Mouse (Mus musculus): Measurements from ENCODE around the gene Thsd4. TPM values are rescaled to one million over a fixed set of nuclear protein-coding genes. Genes with fewer than 3 reads are reported as not detected.

The Thsd4 gene
- polyA plus RNA-seq, 1 experiment from 2014 or later = 3.4 TPM

DNA sequence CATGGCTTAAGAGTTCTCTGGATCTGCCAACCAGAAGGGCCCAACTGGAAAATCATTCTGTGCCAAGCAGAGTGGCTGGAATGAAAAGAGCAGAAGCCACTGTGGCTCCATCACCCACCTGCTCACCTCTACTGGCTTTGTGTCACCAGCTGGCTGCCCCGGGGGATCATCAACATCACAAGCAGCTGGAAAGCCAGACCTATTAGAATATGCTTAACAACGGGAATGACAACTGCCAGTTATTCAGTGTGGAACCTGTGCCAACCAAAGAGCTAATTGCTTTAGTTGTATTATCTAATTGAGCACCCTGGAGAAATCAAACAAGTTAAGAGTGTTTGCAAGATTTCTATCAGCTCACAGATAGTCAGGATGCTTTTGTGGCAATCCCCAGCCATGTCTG, 87.8 kb downstream of the Thsd4 start:
- no peak overlapping the region for H3K4me2 ChIP-seq (replicated peaks; ENCODE audit: low read depth, low read length)
- no peaks in the 10 kb centered on the region for H3K27me3 ChIP-seq (replicated peaks; ENCODE audit: insufficient read depth, low read length)
- no peak overlapping the region for H3K4me3 ChIP-seq (ENCODE audit: low read depth, low read length)
- ATAC-seq = no peak
- no peaks in the 10 kb centered on the region for H3K9me3 ChIP-seq (ENCODE audit: low read length)
- WGBS = 38% methylated on average over 2 of the region's 2 CpGs
- H3K27ac ChIP-seq (ENCODE audit: low read length) = no peak overlapping the region
- no peak overlapping the region for H3K9ac ChIP-seq (replicated peaks; ENCODE audit: low read depth)
- no peaks in the 10 kb centered on the region for H3K36me3 ChIP-seq (ENCODE audit: insufficient read depth, low read length)
- no peak for TF ChIP-seq EP300 (IDR thresholded peaks at IDR 0.05)
- TF ChIP-seq CTCF (IDR thresholded peaks at IDR 0.05) = no peak
- DNase-seq (ENCODE audit: low spot score) = no peak
- H3K4me1 ChIP-seq (ENCODE audit: insufficient read depth, low read depth, low read length) = no peaks in the 10 kb centered on the region

- no peak overlapping the region for H3K4me3 ChIP-seq (ENCODE audit: low read depth, low read length)
- WGBS = 83% methylated on average over 4 of the region's 4 CpGs
- H3K9ac ChIP-seq (replicated peaks; ENCODE audit: low read depth) = no peak overlapping the region
- H3K4me2 ChIP-seq (replicated peaks; ENCODE audit: low read depth, low read length) = no peak overlapping the region
- TF ChIP-seq CTCF (IDR thresholded peaks at IDR 0.05) = no peak
- TF ChIP-seq EP300 (IDR thresholded peaks at IDR 0.05) = no peak
- H3K9me3 ChIP-seq (ENCODE audit: low read length) = no peaks in the 10 kb centered on the region
- ATAC-seq (no peak), DNase-seq (ENCODE audit: low spot score) (no peak)
- H3K27ac ChIP-seq (ENCODE audit: low read length) = no peak overlapping the region
- H3K36me3 ChIP-seq (ENCODE audit: insufficient read depth, low read length) = no peaks in the 10 kb centered on the region
- H3K27me3 ChIP-seq (replicated peaks; ENCODE audit: insufficient read depth, low read length) = no peaks in the 10 kb centered on the region
- no peaks in the 10 kb centered on the region for H3K4me1 ChIP-seq (ENCODE audit: insufficient read depth, low read depth, low read length)
Observed at GRCm38 (mm10) chr9:60431924-60432323, 89.9 kb downstream of the Thsd4 start.

DNA sequence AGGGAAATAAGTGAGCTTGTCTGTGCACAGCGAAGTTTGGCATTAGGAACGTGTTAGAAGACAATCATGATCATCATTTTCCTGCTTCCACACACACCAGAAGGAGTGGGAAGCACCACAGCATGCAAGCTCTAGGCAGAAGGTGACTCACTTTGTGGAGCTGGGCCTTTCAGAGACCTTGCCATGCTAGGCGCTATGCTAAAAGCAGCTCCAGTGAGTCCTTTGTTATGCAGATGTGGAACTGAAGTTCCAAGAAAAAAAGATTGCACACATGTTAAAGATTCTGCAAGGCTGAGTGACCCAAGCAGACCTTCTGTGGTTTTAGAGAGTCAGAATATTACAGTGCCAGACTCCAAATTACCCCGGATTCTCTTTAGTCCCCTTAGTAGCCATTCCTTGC, 91.8 kb downstream of the Thsd4 start:
- Histone ChIP-seq H3K9me3 (ENCODE audit: low read length) (no peaks in the 10 kb centered on the region), H3K27me3 (replicated peaks; ENCODE audit: insufficient read depth, low read length) (no peaks in the 10 kb centered on the region), H3K9ac (replicated peaks; ENCODE audit: low read depth) (no peak overlapping the region), H3K27ac (ENCODE audit: low read length) (no peak overlapping the region), H3K4me2 (replicated peaks; ENCODE audit: low read depth, low read length) (no peak overlapping the region), H3K4me1 (ENCODE audit: insufficient read depth, low read depth, low read length) (no peaks in the 10 kb centered on the region), H3K4me3 (ENCODE audit: low read depth, low read length) (no peak overlapping the region), H3K36me3 (ENCODE audit: insufficient read depth, low read length) (no peaks in the 10 kb centered on the region)
- TF ChIP-seq EP300 (IDR thresholded peaks at IDR 0.05) (no peak), CTCF (IDR thresholded peaks at IDR 0.05) (no peak)
- DNase-seq (ENCODE audit: low spot score) (no peak), ATAC-seq (no peak)
- WGBS = 88% methylated on average over 4 of the region's 4 CpGs

GRCm38 (mm10) chr9:60414076-60414755, 107.6 kb downstream of the Thsd4 start:
- TF ChIP-seq EP300 (IDR thresholded peaks at IDR 0.05) (no peak), CTCF (IDR thresholded peaks at IDR 0.05) (no peak)
- no peak overlapping the region for H3K4me3 ChIP-seq (ENCODE audit: low read depth, low read length)
- no peaks in the 10 kb centered on the region for H3K9me3 ChIP-seq (ENCODE audit: low read length)
- H3K27me3 ChIP-seq (replicated peaks; ENCODE audit: insufficient read depth, low read length) = no peaks in the 10 kb centered on the region
- no peak overlapping the region for H3K27ac ChIP-seq (ENCODE audit: low read length)
- H3K9ac ChIP-seq (replicated peaks; ENCODE audit: low read depth) = no peak overlapping the region
- ATAC-seq (peak; percentile 16; the same call in 1 of the 2 replicates), DNase-seq (ENCODE audit: low spot score) (peak; percentile 23)
- H3K36me3 ChIP-seq (ENCODE audit: insufficient read depth, low read length) = no peaks in the 10 kb centered on the region
- WGBS = 31% methylated on average over 4 of the region's 4 CpGs
- no peak overlapping the region for H3K4me2 ChIP-seq (replicated peaks; ENCODE audit: low read depth, low read length)
- no peaks in the 10 kb centered on the region for H3K4me1 ChIP-seq (ENCODE audit: insufficient read depth, low read depth, low read length)

DNA sequence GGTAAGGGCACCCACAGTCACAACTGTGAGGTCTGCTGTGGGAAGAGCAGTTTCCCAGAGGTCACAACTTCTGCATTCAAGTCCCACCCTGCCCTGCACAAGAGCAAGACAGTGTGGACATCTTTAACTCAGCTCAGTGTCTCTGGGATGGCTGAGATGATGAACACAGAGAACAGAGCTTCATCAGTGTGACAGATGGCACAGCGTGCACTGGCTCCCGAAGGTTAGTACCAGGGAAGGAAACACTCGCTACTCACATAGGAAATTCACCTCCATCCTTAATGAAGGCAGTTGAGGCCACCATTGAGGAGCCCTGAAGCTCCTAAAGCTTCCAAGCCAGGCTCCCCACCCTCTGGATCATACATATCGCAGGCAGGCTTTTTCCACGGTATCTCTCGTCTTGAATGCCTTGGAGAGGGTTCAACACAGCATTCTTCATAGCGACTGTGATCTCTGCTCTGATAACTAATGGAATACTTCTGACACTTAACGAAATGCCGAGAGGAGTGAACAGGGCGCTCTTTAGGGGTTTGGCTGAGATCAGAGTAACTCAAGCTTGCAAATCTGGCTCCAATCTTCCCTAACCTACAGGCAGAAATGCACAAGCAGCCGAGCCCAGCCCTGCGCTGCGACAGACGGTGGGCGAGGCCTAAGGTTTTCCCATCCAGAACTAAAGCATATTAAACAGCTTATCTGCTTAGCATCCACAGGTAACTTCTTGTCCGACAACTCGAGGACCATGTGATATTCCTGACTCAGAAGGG, 110.8 kb downstream of the Thsd4 start:
- WGBS = 50% methylated on average over 17 of the region's 17 CpGs
- Histone ChIP-seq H3K4me3 (ENCODE audit: low read depth, low read length) (no peak overlapping the region), H3K36me3 (ENCODE audit: insufficient read depth, low read length) (no peaks in the 10 kb centered on the region), H3K27me3 (replicated peaks; ENCODE audit: insufficient read depth, low read length) (no peaks in the 10 kb centered on the region), H3K4me1 (ENCODE audit: insufficient read depth, low read depth, low read length) (no peaks in the 10 kb centered on the region), H3K9ac (replicated peaks; ENCODE audit: low read depth) (no peak overlapping the region), H3K4me2 (replicated peaks; ENCODE audit: low read depth, low read length) (no peak overlapping the region), H3K9me3 (ENCODE audit: low read length) (no peaks in the 10 kb centered on the region), H3K27ac (ENCODE audit: low read length) (no peak overlapping the region)
- ATAC-seq = no peak
- no peak for TF ChIP-seq CTCF (IDR thresholded peaks at IDR 0.05)
- TF ChIP-seq EP300 (IDR thresholded peaks at IDR 0.05) = no peak
- no peak for DNase-seq (ENCODE audit: low spot score)

DNA sequence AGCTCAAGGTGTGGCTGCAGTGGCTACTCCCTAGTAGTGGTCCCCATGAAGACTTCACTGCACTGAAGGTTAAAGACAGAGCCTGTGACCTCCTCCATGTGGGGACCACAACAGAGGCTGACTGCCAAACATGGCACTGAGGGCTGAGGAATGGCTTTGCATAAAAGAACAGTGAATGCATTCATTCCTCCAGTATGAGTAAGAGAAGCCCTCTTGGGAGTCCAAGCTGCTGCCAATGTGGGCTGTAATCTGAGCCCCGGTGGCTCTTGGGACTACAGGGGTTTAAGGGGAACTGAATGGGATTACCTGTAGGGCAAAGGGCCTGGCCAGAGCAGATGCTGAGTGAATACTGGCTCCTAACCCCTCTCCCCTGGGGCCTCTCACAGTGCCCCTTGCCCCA, 114.5 kb downstream of the Thsd4 start:
- Histone ChIP-seq H3K27me3 (replicated peaks; ENCODE audit: insufficient read depth, low read length) (no peaks in the 10 kb centered on the region), H3K36me3 (ENCODE audit: insufficient read depth, low read length) (no peaks in the 10 kb centered on the region), H3K27ac (ENCODE audit: low read length) (no peak overlapping the region), H3K4me3 (ENCODE audit: low read depth, low read length) (no peak overlapping the region), H3K4me1 (ENCODE audit: insufficient read depth, low read depth, low read length) (no peaks in the 10 kb centered on the region), H3K4me2 (replicated peaks; ENCODE audit: low read depth, low read length) (no peak overlapping the region), H3K9me3 (ENCODE audit: low read length) (no peaks in the 10 kb centered on the region), H3K9ac (replicated peaks; ENCODE audit: low read depth) (no peak overlapping the region)
- no peak for ATAC-seq
- TF ChIP-seq EP300 (IDR thresholded peaks at IDR 0.05) (no peak), CTCF (IDR thresholded peaks at IDR 0.05) (no peak)
- no peak for DNase-seq (ENCODE audit: low spot score)
- 32% methylated on average over 1 of the region's 1 CpGs for WGBS
